Mouse (Mus musculus) thymus, adult 18-20 months (tissue): ENCODE data around the gene Dimt1.
"Not testable (repeated sequence)": the region's sequence is repeated elsewhere in the genome, so short reads cannot be mapped to it uniquely, and the experiment has no call there.

Experiments used
- DNase-seq, 2 experiments: peaks; one replicate each; pipeline ENCODE4 v3.0.0; 2022; ENCODE audit warnings: mixed read lengths in 2 of 2

Dimt1 gene

DNA sequence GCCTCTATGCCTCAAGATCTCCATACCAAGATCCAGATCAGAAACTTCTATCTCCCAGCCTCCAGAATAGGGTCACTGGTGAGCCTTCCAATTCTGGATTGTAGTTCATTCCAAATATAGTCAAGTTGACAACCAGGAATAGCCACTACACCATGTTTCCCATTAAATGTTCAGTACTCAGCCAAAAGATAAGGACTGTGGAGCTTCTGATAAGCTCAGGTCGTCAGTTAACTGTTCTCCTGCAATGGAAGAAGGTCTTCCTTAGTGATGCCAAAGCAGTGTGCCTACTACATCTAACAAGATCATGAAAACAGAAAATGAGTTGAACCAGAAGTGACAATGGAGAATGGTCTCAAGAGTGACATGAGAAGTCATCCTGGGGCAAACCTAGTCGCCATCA lies 50.0 kb downstream of the Dimt1 start:
- DNase-seq = no peak

DNA sequence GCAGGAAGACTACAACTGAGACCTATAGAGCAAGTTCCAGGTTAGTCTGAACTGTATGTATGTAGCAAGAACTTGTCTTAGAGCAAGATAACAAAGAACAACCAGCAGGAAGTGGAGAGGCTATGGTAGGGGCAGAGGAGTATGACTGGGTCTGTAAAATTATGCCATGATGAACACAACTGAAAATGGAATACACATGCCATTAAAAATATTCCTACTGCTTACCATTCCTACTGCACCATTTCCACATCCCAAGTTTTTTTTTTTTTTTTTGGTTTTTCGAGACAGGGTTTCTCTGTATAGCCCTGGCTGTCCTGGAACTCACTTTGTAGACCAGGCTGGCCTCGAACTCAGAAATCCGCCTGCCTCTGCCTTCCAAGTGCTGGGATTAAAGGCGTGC lies 50.6 kb downstream of the Dimt1 start:
- not testable (repeated sequence) for DNase-seq

DNA sequence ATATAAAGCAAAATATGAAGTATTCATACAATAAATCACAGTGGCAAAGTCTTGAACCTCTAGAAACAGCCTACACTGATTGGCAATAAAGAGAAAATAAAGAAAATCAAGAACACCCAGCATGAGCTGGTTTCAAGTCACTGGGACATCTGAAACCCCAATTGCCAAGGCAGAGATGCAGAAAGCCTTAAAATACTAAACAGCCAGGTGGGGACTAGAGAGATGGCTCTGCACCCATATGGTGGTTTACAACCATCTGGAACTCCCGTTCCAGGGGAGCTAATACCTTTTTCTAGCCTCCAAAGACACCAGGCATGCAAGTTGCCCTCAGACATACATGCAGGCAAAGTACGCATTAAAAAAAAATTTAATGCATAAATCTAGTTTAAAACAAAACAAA lies 51.1 kb downstream of the Dimt1 start:
- no peak for DNase-seq

DNA sequence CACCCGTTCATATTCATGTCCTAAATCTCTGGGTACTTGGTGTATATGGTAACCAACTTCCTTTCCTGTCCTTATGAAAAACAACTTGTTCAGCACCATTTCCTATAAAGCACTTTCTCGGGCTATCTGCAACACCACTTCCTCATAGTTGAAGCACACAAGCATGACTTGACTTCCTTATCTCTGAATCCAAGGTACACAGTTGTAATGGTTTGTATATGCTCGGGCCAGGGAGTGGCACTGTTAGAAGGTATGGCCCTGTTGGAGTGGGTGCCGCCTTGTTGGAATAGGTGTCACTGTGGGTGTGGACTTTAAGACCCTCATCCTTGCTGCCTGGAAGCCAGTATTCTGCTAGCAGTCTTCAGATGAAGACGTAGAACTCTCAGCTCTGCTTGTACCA lies 51.7 kb downstream of the Dimt1 start:
- no peak for DNase-seq

DNA sequence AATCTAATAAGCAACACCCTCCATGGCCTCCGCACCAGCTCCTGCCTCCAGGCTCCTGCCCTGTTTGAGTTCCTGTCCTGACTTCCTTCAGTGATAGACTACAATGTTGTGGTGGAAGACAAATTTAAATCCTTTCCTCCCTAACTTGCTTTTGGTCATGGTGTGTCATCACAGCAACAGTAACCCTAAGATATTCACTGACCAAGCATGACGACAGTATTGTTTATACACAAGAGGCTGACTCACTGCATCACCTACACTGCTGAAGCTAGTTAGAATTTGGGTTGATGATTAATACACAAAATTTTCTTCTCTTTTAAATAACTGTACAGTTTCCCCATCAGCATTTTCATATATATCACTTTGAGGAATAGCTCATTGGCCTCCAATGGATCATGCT lies 56.3 kb downstream of the Dimt1 start:
- no peak for DNase-seq

DNA sequence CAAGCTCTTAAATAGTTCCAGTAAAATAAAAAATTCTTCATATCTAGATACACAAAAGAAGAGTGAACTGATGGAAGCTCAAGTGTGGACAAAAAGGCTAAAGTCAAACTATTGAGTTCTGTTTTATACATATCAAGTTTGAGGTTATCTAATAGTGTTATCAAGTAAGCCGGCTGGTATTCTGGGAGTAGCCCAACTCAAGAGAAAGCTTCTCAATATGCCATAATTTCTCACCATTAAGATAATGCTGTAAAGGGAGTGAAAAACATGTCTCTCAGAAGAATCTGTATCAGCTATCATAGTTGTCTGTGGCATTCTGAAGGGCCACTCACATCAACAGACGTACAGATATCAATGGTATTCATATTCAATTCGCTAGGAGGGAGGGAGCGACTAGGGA lies 61.2 kb downstream of the Dimt1 start:
- DNase-seq = no peak
